Mouse (Mus musculus) heart, adult 8-10 months (tissue): ENCODE results near the gene Pamr1. TPM values are rescaled to one million over a fixed set of nuclear protein-coding genes. Genes with fewer than 3 reads are reported as not detected.
A peak's percentile ranks its signal among the peaks of the same experiment; 100 is the strongest.

Experiments
- DNase-seq: peaks from one replicate; pipeline ENCODE4 v3.0.0; 2022; ENCODE audit warnings: low spot score
- total RNA-seq, 4 experiments: library from RNA; stranded (reverse); gene quantifications; 2 replicates each; pipeline ENCODE4 v1.2.4; 2022

The Pamr1 gene
- total RNA-seq, 4 experiments from 2014 or later: 1.3 to 2.8 (median 2.4) TPM

DNA sequence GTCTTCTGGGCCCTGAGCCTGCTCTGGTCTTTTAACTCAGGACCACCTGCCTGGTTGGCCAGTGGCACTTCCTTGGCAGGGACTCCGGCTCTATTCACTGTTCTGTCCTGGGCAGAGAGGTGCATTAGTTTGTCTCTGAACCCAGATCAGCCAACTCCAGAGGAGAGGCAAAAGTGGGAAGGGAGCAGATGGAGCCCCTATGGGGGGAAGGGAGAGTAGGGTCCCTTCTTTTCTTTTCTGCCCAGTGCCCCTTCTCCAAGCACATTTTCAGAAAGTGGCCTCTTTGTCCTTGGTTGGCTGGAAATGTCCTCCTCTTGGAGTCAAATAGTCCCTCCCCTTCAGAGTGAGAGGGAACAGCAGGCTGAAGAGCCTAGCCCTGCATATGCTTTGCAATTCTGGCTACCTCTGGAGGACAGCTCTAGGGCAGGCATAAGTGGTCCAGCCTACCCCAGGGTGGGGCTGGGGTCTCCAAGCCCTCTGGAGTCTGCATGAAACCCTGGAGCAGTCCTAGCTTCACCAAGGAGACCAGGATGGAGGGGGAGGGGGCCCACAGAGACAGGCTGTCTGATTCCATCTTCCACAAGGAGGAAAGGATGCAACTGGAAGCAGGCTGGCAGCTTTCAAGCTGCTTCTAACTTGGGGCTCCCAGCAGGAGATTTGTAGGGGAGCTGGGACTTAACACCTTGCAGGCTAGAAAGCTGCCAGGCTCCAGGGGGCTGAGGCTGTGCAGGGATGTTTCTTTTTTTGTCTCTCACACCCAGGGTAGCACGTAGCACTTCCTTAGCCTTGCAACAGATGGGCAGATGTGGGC, 49.3 kb downstream of the Pamr1 start:
- DNase-seq: no peak

GRCm38 (mm10) chr2:102600516-102600915, 50.7 kb downstream of the Pamr1 start:
- no peak for DNase-seq

DNA sequence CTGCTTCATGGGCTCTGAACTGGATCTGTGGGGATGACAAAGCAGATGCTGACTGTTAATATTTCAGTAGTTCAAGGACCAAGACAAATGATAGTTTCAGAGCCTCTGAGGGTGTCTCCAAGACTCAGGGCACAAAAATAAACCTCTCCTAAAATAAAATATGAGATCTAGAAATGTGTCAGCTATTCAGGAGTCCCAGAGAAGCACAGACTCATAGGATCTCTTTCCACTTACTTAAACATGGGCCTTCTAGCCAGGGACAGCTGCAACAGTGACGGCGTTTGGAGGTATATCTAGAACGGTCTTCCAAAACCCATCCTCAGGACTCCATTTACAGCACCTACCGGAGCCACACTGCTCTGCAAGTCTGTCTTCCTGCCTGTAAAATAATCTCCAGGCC, 60.7 kb downstream of the Pamr1 start:
- DNase-seq: no peak

GRCm38 (mm10) chr2:102616637-102617036, 66.8 kb downstream of the Pamr1 start:
- no peak for DNase-seq

- DNase-seq: no peak
Observed at GRCm38 (mm10) chr2:102620744-102621429, 71.1 kb downstream of the Pamr1 start.

- no peak for DNase-seq
Observed at GRCm38 (mm10) chr2:102622176-102622575, 72.4 kb downstream of the Pamr1 start.

GRCm38 (mm10) chr2:102622943-102623342, 73.1 kb downstream of the Pamr1 start:
- DNase-seq: no peak

DNA sequence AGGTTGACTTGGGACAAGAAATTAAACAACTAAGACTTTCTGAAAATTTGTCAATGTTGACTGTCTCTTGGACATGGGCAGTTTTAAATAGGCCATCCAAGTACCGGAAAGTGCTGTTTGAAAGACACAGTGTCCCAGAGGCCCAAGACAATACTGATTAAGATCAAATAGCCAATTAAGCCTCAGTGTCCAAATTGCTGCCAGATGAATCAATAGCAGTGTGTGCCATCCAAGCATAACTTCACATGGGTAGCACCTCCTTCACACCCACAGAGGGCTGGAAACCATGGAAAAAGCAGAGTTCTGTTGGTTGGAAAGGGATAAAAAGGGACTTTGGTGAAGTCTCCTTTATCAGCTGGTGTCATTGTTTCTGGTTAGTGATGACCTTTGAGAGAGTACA, 74.7 kb downstream of the Pamr1 start:
- no peak for DNase-seq

GRCm38 (mm10) chr2:102632361-102632760, 82.5 kb downstream of the Pamr1 start:
- no peak for DNase-seq

DNA sequence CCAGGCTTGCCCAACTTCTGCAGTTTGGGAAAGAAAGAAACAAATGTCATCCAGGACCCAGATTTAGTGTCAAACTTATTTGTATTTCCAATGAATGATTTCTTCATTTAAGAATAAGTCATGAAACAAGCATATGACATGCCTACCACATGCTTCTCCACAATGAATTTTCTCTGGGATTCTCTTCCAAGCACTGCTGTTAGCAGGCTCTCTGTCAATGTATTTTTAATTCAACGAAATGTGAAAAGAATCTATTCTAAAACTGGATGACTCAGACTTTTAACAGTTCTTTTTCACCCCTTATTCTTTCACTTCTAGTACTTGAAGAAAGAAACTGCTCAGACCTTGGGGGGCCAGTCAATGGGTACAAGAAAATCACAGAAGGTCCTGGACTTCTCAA, 84.2 kb downstream of the Pamr1 start:
- DNase-seq: no peak

DNA sequence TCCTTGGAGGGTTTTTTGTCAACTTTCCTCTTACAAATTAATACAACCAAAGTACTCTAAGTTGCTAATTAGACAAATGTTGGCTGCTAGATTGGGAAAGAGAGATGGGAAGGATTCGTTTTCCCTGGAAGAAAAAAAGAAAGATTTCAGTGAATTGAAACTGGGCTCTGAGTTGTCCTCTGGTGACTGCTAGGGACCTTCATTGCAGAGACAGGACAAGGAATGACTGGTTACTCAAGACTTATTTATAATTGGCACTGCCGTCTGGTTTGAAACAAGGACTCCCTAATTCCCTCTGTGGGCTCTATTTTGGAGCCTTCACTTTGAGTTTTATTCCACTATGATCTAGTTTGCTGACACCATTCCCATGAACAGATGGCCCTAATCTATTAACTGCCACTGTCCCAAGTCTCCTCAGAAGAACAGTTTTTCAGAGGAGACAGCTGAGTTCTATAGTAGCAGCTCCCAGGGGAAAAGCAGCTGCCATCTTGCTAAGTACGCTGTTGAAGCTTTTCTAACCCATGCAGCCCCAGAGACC, 85.8 kb downstream of the Pamr1 start:
- peak; percentile 16 for DNase-seq

DNA sequence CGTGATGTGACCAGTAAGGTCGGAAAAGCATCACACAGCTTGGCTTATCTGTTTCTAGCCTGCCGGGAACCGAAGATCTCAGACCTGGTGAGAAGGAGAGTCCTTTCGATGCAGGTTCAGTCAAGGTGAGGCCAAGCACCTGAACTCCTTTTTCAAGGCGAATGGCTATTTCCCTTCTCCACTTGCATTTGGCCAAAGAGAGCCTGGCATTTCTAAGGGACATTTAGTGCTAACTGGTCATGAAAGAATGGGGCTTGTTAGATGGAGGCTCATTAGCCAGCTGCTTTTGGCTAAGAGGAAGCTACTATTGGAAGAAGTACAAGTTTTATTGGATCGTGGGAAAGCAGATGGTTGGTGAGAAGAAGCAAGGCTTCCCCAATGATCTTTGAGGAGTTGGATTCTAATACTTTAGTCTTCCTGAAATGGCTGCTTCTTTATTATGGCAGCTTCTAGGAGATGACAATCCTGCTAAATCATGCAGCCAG, 86.3 kb downstream of the Pamr1 start:
- peak; percentile 18 for DNase-seq

GRCm38 (mm10) chr2:102638140-102638539, 88.3 kb downstream of the Pamr1 start:
- DNase-seq: no peak

- no peak for DNase-seq
Observed at GRCm38 (mm10) chr2:102638690-102639089, 88.9 kb downstream of the Pamr1 start.

- DNase-seq: no peak
Observed at GRCm38 (mm10) chr2:102648845-102649500, 99.2 kb downstream of the Pamr1 start.

DNA sequence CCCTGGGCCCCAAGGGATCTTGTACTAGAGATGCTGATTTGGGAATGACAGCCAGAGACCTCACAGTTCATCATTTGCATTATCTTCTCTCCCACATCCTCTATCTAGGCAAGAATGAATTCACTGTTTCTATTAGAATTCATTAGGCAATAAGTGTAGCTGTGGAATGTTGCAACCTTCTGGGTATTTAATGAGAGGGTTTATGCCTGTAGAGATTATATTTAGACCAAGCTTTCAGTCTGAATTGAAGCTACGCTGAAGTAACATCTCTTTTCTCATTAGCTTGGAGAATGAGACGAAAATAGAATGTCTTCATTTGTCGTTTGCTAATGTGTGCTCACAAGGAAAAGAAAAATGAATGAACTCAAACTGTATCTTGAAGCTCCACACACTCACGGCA, 100.5 kb downstream of the Pamr1 start:
- DNase-seq: no peak

- no peak for DNase-seq
Observed at GRCm38 (mm10) chr2:102655966-102656725, 106.3 kb downstream of the Pamr1 start.

DNA sequence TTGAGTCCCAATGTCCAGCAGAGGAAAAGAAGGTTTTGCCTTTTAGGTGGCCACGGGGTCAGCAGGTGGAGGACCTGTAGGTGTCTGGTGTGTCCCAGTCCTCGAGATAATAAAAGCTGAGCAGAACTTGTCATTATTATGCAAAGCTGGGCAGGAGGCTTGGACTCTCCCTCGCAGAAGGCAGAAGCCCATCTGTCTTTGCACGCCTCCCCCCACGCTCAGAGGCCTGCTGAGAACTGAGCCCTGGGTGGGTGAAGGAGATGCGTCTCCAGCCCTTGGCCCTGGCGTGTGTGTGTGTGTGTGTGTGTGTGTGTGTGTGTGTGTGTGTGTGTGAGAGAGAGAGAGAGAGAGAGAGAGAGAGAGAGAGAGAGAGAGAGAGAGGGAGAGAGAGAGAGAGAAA, 107.9 kb downstream of the Pamr1 start:
- DNase-seq: no peak

- DNase-seq: no peak
Observed at GRCm38 (mm10) chr2:102658163-102658660, 108.4 kb downstream of the Pamr1 start, which contains the start of gene Slc1a2. Gene Slc1a2 (plus strand): TSS chr2:102658659.

DNA sequence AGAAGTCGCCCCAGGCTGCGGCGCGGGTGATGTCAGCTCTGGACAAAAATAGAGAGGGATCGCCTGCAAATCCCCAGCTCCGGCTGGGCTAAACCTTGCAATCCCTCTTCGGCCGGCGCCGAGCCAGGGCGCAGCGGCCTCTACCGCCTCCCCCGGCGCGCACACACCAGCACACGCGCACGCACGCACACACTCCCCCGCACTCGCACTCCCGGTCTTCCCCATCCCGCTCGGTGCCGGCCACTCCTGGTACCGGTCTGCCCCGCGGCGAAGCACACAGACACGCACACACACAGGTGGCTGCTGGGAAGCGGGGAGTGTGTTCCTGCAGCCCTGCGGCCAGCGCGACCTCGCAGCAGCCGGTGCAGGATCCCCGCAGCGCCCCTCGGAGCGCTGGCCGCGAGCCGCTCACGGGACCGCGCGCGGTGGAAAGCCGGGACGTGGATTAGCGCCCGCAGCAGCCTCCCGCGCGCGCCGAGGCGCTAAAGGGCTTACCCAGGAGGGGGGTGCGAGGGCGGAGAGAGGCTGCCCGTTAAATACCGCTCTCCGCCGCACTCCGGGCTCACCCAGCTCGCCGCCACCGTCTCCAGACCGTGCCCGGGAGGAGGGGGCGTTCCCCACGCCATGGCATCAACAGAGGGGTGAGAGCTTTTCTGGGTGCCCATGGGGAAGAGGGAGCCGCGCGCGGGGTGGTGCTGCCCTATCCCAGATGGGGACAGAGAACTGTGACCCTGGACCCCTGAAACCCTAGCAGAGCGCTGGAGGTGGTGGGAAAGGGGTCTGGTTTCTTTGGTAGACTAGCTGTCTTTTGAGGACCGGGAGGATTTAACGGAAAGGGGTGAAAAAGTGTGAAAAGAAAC, 109.1 kb downstream of the Pamr1 start:
- no peak for DNase-seq
